Mouse (Mus musculus): Measurements from ENCODE around the gene Dhodh. TPM values are rescaled to one million over a fixed set of nuclear protein-coding genes. Genes with fewer than 3 reads are reported as not detected.

The Dhodh gene
- total and polyA plus RNA-seq, 2 experiments from 2014 or later = 22.3 to 25.9 TPM

GRCm38 (mm10) chr8:109586972-109587504 is 21.4 kb downstream of the Dhodh start:
- ATAC-seq = no peak
- Histone ChIP-seq H3K4me3 (ENCODE audit: low read length) (no peak overlapping the region), H3K4me1 (ENCODE audit: insufficient read depth, low read length) (no peaks in the 10 kb centered on the region), H3K27me3 (ENCODE audit: insufficient read depth, low read length) (no peaks in the 10 kb centered on the region), H3K4me2 (ENCODE audit: low read depth, low read length) (no peak overlapping the region), H3K9me3 (ENCODE audit: low read length) (no peaks in the 10 kb centered on the region), H3K36me3 (ENCODE audit: insufficient read depth, low read length) (no peaks in the 10 kb centered on the region), H3K27ac (no peak overlapping the region), H3K9ac (replicated peaks; ENCODE audit: low read length) (no peak overlapping the region)
- WGBS = 71% methylated on average over 7 of the region's 7 CpGs
- no peak for TF ChIP-seq CTCF (IDR thresholded peaks at IDR 0.05; ENCODE audit: low read depth)
- DNase-seq (ENCODE audit: low spot score) = no peak

DNA sequence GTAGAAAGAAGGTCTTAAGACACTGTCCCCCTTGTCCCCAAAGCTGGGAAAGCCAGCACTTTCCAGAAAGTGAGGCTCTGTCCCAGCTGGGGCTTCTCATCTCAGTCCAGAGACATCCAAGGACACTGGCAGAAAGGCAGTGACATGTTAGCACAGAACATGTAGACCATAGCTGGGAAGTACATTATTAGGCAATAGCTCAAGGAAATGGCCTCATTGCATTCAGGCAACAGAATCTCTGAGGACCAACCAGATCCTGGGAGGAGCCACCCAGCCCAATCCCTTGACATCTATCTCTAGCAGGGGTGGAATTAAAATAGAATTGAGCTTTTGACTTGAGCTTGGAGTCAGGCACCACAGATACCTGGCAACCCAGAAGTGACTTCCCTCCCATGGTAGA is 22.8 kb downstream of the Dhodh start:
- TF ChIP-seq CTCF (IDR thresholded peaks at IDR 0.05; ENCODE audit: low read depth) = no peak
- Histone ChIP-seq H3K4me1 (ENCODE audit: insufficient read depth, low read length) (no peaks in the 10 kb centered on the region), H3K9me3 (ENCODE audit: low read length) (no peaks in the 10 kb centered on the region), H3K27me3 (ENCODE audit: insufficient read depth, low read length) (no peaks in the 10 kb centered on the region), H3K4me2 (ENCODE audit: low read depth, low read length) (no peak overlapping the region), H3K4me3 (ENCODE audit: low read length) (no peak overlapping the region), H3K36me3 (ENCODE audit: insufficient read depth, low read length) (no peaks in the 10 kb centered on the region), H3K27ac (no peak overlapping the region), H3K9ac (replicated peaks; ENCODE audit: low read length) (no peak overlapping the region)
- DNase-seq (ENCODE audit: low spot score) (no peak), ATAC-seq (no peak)

- TF ChIP-seq CTCF (IDR thresholded peaks at IDR 0.05; ENCODE audit: low read depth) = no peak
- 86% methylated on average over 3 of the region's 3 CpGs for WGBS
- no peak overlapping the region for H3K27ac ChIP-seq
- H3K36me3 ChIP-seq (ENCODE audit: insufficient read depth, low read length) = no peaks in the 10 kb centered on the region
- no peak overlapping the region for H3K4me3 ChIP-seq (ENCODE audit: low read length)
- H3K27me3 ChIP-seq (ENCODE audit: insufficient read depth, low read length) = no peaks in the 10 kb centered on the region
- no peak overlapping the region for H3K4me2 ChIP-seq (ENCODE audit: low read depth, low read length)
- H3K4me1 ChIP-seq (ENCODE audit: insufficient read depth, low read length) = no peaks in the 10 kb centered on the region
- ATAC-seq = no peak
- H3K9me3 ChIP-seq (ENCODE audit: low read length) = no peaks in the 10 kb centered on the region
- no peak for DNase-seq (ENCODE audit: low spot score)
- no peak overlapping the region for H3K9ac ChIP-seq (replicated peaks; ENCODE audit: low read length)
Measured at GRCm38 (mm10) chr8:109584830-109585229, 23.6 kb downstream of the Dhodh start.

GRCm38 (mm10) chr8:109584293-109584692 is 24.2 kb downstream of the Dhodh start:
- 86% methylated on average over 4 of the region's 4 CpGs for WGBS
- TF ChIP-seq CTCF (IDR thresholded peaks at IDR 0.05; ENCODE audit: low read depth) = no peak
- no peak overlapping the region for H3K9ac ChIP-seq (replicated peaks; ENCODE audit: low read length)
- H3K27me3 ChIP-seq (ENCODE audit: insufficient read depth, low read length) = no peaks in the 10 kb centered on the region
- H3K4me1 ChIP-seq (ENCODE audit: insufficient read depth, low read length) = no peaks in the 10 kb centered on the region
- DNase-seq (ENCODE audit: low spot score) = no peak
- no peak overlapping the region for H3K4me3 ChIP-seq (ENCODE audit: low read length)
- no peaks in the 10 kb centered on the region for H3K9me3 ChIP-seq (ENCODE audit: low read length)
- no peak overlapping the region for H3K27ac ChIP-seq
- H3K4me2 ChIP-seq (ENCODE audit: low read depth, low read length) = no peak overlapping the region
- H3K36me3 ChIP-seq (ENCODE audit: insufficient read depth, low read length) = no peaks in the 10 kb centered on the region
- ATAC-seq = no peak

GRCm38 (mm10) chr8:109578900-109579301 is 29.6 kb downstream of the Dhodh start, which contains the start of gene Hp:
Gene Hp, minus strand, starts transcription at chr8:109579172.
- no peak for ATAC-seq
- Histone ChIP-seq H3K4me2 (ENCODE audit: low read depth, low read length) (no peak within 1 kb of the TSS), H3K4me3 (ENCODE audit: low read length) (no peak within 1 kb of the TSS), H3K9me3 (ENCODE audit: low read length) (no peaks in the 10 kb centered on the region), H3K27ac (no peak within 1 kb of the TSS), H3K27me3 (ENCODE audit: insufficient read depth, low read length) (no peaks in the 10 kb centered on the region), H3K9ac (replicated peaks; ENCODE audit: low read length) (no peak within 1 kb of the TSS), H3K4me1 (ENCODE audit: insufficient read depth, low read length) (no peaks in the 10 kb centered on the region), H3K36me3 (ENCODE audit: insufficient read depth, low read length) (no peaks in the 10 kb centered on the region)
- no peak for DNase-seq (ENCODE audit: low spot score)
- 80% methylated on average over 8 of the region's 8 CpGs for WGBS
- TF ChIP-seq CTCF (IDR thresholded peaks at IDR 0.05; ENCODE audit: low read depth) = no peak

GRCm38 (mm10) chr8:109576311-109576710 is 32.2 kb downstream of the Dhodh start:
- Histone ChIP-seq H3K9ac (replicated peaks; ENCODE audit: low read length) (no peak overlapping the region), H3K4me3 (ENCODE audit: low read length) (no peak overlapping the region), H3K27ac (no peak overlapping the region), H3K9me3 (ENCODE audit: low read length) (no peaks in the 10 kb centered on the region), H3K4me2 (ENCODE audit: low read depth, low read length) (no peak overlapping the region), H3K4me1 (ENCODE audit: insufficient read depth, low read length) (no peaks in the 10 kb centered on the region), H3K27me3 (ENCODE audit: insufficient read depth, low read length) (no peaks in the 10 kb centered on the region), H3K36me3 (ENCODE audit: insufficient read depth, low read length) (no peaks in the 10 kb centered on the region)
- 73% methylated on average over 4 of the region's 4 CpGs for WGBS
- no peak for TF ChIP-seq CTCF (IDR thresholded peaks at IDR 0.05; ENCODE audit: low read depth)
- no peak for DNase-seq (ENCODE audit: low spot score)
- ATAC-seq = no peak

DNA sequence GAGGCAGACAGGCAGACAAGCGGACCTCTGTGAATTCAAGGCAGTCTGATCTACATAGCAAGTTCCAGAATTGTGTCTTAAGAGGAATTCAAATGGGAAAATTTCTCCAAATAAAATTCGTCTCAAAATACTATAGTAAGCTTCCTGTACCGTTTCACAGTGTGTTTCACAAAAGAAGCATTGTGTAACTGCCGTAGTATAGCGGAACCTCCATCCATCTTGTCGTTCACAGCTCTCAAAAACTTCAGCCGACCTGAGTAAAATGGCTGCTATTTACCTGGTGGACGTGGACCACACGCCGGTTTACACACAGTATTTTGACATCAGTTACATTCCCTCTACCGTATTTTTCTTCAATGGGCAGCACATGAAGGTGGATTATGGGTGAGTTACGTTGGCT is 37.3 kb downstream of the Dhodh start:
- DNase-seq (ENCODE audit: low spot score) (no peak), ATAC-seq (no peak)
- WGBS = 90% methylated on average over 12 of the region's 12 CpGs
- Histone ChIP-seq H3K4me2 (ENCODE audit: low read depth, low read length) (no peak overlapping the region), H3K36me3 (ENCODE audit: insufficient read depth, low read length) (no peaks in the 10 kb centered on the region; the same call in 1 of the 2 replicates), H3K9me3 (ENCODE audit: low read length) (no peaks in the 10 kb centered on the region), H3K4me3 (ENCODE audit: low read length) (no peak overlapping the region), H3K4me1 (ENCODE audit: insufficient read depth, low read length) (no peaks in the 10 kb centered on the region), H3K9ac (replicated peaks; ENCODE audit: low read length) (no peak overlapping the region), H3K27ac (no peak overlapping the region), H3K27me3 (ENCODE audit: insufficient read depth, low read length) (no peaks in the 10 kb centered on the region)
- TF ChIP-seq CTCF (IDR thresholded peaks at IDR 0.05; ENCODE audit: low read depth) = no peak

Data from hindbrain, postnatal 0 days (tissue).